Mouse (Mus musculus) ES-E14 (cell line): ENCODE measurements around the gene Zmiz1.

Source experiments
- CHD2 ChIP-seq: IDR thresholded peaks from 2 replicates; pipeline ENCODE4 v1.6.1; 2014; ENCODE audit warnings: mild to moderate bottlenecking, low read depth, low read length, inconsistent platforms
- HCFC1 ChIP-seq: IDR thresholded peaks from 2 replicates; pipeline ENCODE4 v1.6.1; 2012; ENCODE audit warnings: low read length, inconsistent platforms, borderline replicate concordance; ENCODE audit not compliant: insufficient read depth
- MAFK ChIP-seq: IDR thresholded peaks from 2 replicates; pipeline ENCODE4 v1.6.1; 2014; ENCODE audit warnings: mild to moderate bottlenecking, low read depth, low read length, inconsistent platforms; ENCODE audit not compliant: insufficient read depth
- ZC3H11A ChIP-seq: IDR thresholded peaks from 2 replicates; pipeline ENCODE4 v1.6.1; 2012; ENCODE audit warnings: low read depth, mild to moderate bottlenecking, inconsistent platforms, low read length, borderline replicate concordance
- ZNF384 ChIP-seq: IDR thresholded peaks from 2 replicates; pipeline ENCODE4 v1.6.1; 2012; ENCODE audit warnings: low read depth, low read length, inconsistent platforms

DNA sequence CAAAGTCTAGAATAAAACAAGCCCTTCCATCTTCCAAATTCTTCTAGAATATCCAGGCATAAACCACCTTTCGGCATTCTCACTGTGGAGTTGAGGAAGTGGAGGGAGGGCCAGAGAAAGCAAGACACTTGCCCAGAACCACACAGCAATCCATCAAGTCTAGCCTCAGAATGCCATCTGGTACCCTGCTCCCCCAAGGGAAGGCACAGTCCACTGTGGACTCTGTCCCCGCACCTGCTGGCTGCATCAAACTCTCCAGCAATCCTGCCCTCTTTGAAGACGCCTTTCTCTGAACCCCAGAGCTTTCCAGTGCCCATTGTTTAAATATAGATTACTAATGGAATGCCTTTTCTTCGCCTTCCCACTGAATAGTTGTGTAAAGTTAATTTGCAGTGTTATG, 62.5 kb downstream of the Zmiz1 start:
- no peak for TF ChIP-seq ZC3H11A
- TF ChIP-seq CHD2, result no peak
- no peak for TF ChIP-seq ZNF384
- no peak for TF ChIP-seq HCFC1
- TF ChIP-seq MAFK, result no peak
